Mouse (Mus musculus) testis, postnatal 10 days (tissue): ENCODE measurements around the gene Samt2.
"Not testable (repeated sequence)": the region's sequence is repeated elsewhere in the genome, so short reads cannot be mapped to it uniquely, and the experiment has no call there.

Source experiments
- DNase-seq: peaks from one replicate; pipeline ENCODE4 v3.0.0; 2021; ENCODE audit warnings: low spot score

Samt2 gene

DNA sequence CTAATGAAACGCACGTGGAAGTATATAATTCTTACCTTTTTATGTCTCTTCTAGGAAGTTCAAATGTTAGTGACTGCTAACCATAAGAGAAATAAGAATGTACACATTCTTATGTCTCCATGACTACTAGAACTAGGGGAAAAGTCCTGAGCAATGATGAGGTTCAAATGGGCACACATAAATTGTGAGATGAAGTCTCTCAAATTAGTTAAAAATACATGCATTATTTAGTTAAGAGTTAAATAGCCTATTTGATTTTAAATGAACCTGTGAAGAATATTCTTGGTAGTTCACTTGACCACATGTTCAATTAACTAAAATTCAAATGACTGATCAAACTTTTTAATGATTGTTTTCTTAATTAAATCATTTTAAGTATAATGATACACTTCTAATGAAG, at the start of gene Samt2:
Samt2 (minus strand) TSS at position 101 of the 400 bp plus-strand sequence.
- DNase-seq = not testable (repeated sequence)
